Mouse (Mus musculus) embryonic facial prominence, embryonic 13.5 days (tissue): ENCODE data around the gene Olfr1361. TPM values are rescaled to one million over a fixed set of nuclear protein-coding genes. Genes with fewer than 3 reads are reported as not detected.

Source experiments
- ATAC-seq: fragments of 200-750 bp; cut with Nextera tagmentation; 2 replicates; pipeline ENCODE4 v1.8.0; 2017; ENCODE audit warnings: low read depth; ENCODE audit not compliant: insufficient number of reproducible peaks, insufficient read depth, low FRiP score, low TSS enrichment
- H3K27ac ChIP-seq: fragments of 300-500 bp; sonication (generic); 2 replicates; pipeline ENCODE4 v1.5.1; 2015; ENCODE audit warnings: moderate library complexity, mild to moderate bottlenecking, inconsistent platforms
- H3K27me3 ChIP-seq: fragments of 300-500 bp; sonication (generic); 2 replicates; pipeline ENCODE4 v1.6.1; 2015; ENCODE audit warnings: mild to moderate bottlenecking, inconsistent platforms
- H3K36me3 ChIP-seq: fragments of 300-500 bp; sonication (generic); 2 replicates; pipeline ENCODE4 v1.6.1; 2015; ENCODE audit warnings: mild to moderate bottlenecking, inconsistent platforms
- H3K4me1 ChIP-seq: fragments of 300-500 bp; sonication (generic); 2 replicates; pipeline ENCODE4 v1.6.1; 2015; ENCODE audit warnings: inconsistent platforms
- H3K4me2 ChIP-seq: fragments of 300-500 bp; sonication (generic); 2 replicates; pipeline ENCODE4 v1.6.1; 2015; ENCODE audit warnings: moderate library complexity, mild to moderate bottlenecking, inconsistent platforms
- H3K4me3 ChIP-seq: fragments of 300-500 bp; sonication (generic); 2 replicates; pipeline ENCODE4 v1.5.1; 2015; ENCODE audit warnings: mild to moderate bottlenecking, inconsistent platforms
- H3K9ac ChIP-seq: fragments of 300-500 bp; sonication (generic); 2 replicates; pipeline ENCODE4 v1.6.1; 2015; ENCODE audit warnings: mild to moderate bottlenecking, inconsistent platforms
- H3K9me3 ChIP-seq: fragments of 300-500 bp; sonication (generic); 2 replicates; pipeline ENCODE4 v1.6.1; 2016; ENCODE audit warnings: inconsistent platforms
- WGBS: fragments of 180-500 bp; shearing (Covaris S2); methylation state at CpG from one replicate; pipeline ENCODE4 v1.1.7; 2015; ENCODE audit warnings: mixed read lengths; 5-methylcytosine and 5-hydroxymethylcytosine counted together
- polyA plus RNA-seq: library from polyadenylated mRNA; unstranded; fragments of >200 nt; fragmentation: Nextera tagmentation; extraction: Ambion mirVana; gene quantifications from 2 replicates; pipeline ENCODE4 v1.2.1, GENCODE M21; 2015

Gene Olfr1361
- 0.10 TPM in 1 of 2 replicates, not detected in the other for polyA plus RNA-seq

GRCm38 (mm10) chr13:21663286-21663685, at the start of gene Olfr1361:
Olfr1361 (minus strand) TSS chr13:21663386.
- H3K9me3 ChIP-seq: no peaks in the 10 kb centered on the region
- H3K4me1 ChIP-seq: no peaks in the 10 kb centered on the region
- H3K27me3 ChIP-seq: no peaks in the 10 kb centered on the region
- H3K4me3 ChIP-seq: no peak within 1 kb of the TSS
- WGBS: 40% methylated on average over 2 of the region's 2 CpGs
- no peak within 1 kb of the TSS for H3K4me2 ChIP-seq
- no peak within 1 kb of the TSS for H3K9ac ChIP-seq
- H3K36me3 ChIP-seq: no peaks in the 10 kb centered on the region
- ATAC-seq: no peak
- H3K27ac ChIP-seq: no peak within 1 kb of the TSS

- ATAC-seq: no peak
- peaks cover 12% of the 10 kb centered on the region for H3K4me1 ChIP-seq
- 25% methylated on average over 4 of the region's 4 CpGs for WGBS
- no peaks in the 10 kb centered on the region for H3K27me3 ChIP-seq
- H3K9ac ChIP-seq: peak overlapping the region; percentile 70
- H3K9me3 ChIP-seq: no peaks in the 10 kb centered on the region
- H3K36me3 ChIP-seq: no peaks in the 10 kb centered on the region
- peak overlapping the region; percentile 66 for H3K4me2 ChIP-seq
- peak overlapping the region; percentile 23; the same call in 1 of the 2 replicates for H3K27ac ChIP-seq
- peak overlapping the region; percentile 53 for H3K4me3 ChIP-seq
These were observed 48.5 kb upstream of the Olfr1361 start for GRCm38 (mm10) chr13:21711698-21712097.

GRCm38 (mm10) chr13:21710821-21711525, 47.8 kb upstream of the Olfr1361 start:
- H3K9me3 ChIP-seq: no peaks in the 10 kb centered on the region
- peak; percentile 75 for ATAC-seq
- no peaks in the 10 kb centered on the region for H3K36me3 ChIP-seq
- H3K4me2 ChIP-seq: peak overlapping the region; percentile 66
- H3K27ac ChIP-seq: peak overlapping the region; percentile 23; the same call in 1 of the 2 replicates
- H3K27me3 ChIP-seq: no peaks in the 10 kb centered on the region
- peaks cover 12% of the 10 kb centered on the region for H3K4me1 ChIP-seq
- H3K4me3 ChIP-seq: peak overlapping the region; percentile 53
- peak overlapping the region; percentile 70 for H3K9ac ChIP-seq
- WGBS: 2% methylated on average over 22 of the region's 22 CpGs

- H3K4me2 ChIP-seq: peak overlapping the region; percentile 66
- H3K4me1 ChIP-seq: peaks cover 8% of the 10 kb centered on the region
- no peaks in the 10 kb centered on the region for H3K27me3 ChIP-seq
- ATAC-seq: peak; percentile 81; the same call in 1 of the 2 replicates
- peak overlapping the region; percentile 75 for H3K9ac ChIP-seq
- peak overlapping the region; percentile 66 for H3K4me3 ChIP-seq
- under 1% methylated on average over 32 of the region's 32 CpGs for WGBS
- H3K27ac ChIP-seq: peak overlapping the region; percentile 88
- no peaks in the 10 kb centered on the region for H3K9me3 ChIP-seq
- no peaks in the 10 kb centered on the region for H3K36me3 ChIP-seq
These were observed 47.0 kb upstream of the Olfr1361 start for GRCm38 (mm10) chr13:21710031-21710711.

- H3K9ac ChIP-seq: no peak overlapping the region
- H3K4me1 ChIP-seq: 0 out of 2 replicates have a peak, but pooled peaks cover 4% of the 10 kb centered on the region
- ATAC-seq: no peak
- H3K4me3 ChIP-seq: no peak overlapping the region
- H3K27ac ChIP-seq: no peak overlapping the region
- H3K9me3 ChIP-seq: no peaks in the 10 kb centered on the region
- WGBS: 75% methylated on average over 4 of the region's 4 CpGs
- H3K27me3 ChIP-seq: no peaks in the 10 kb centered on the region
- no peaks in the 10 kb centered on the region for H3K36me3 ChIP-seq
- H3K4me2 ChIP-seq: no peak overlapping the region
These were observed 43.5 kb upstream of the Olfr1361 start for GRCm38 (mm10) chr13:21706669-21707068.

GRCm38 (mm10) chr13:21697811-21698210, 34.6 kb upstream of the Olfr1361 start, which contains the start of gene Olfr1359:
Olfr1359 (plus strand) TSS chr13:21698111.
- H3K27ac ChIP-seq: no peak within 1 kb of the TSS
- H3K4me1 ChIP-seq: no peaks in the 10 kb centered on the region
- H3K9ac ChIP-seq: no peak within 1 kb of the TSS
- H3K4me2 ChIP-seq: no peak within 1 kb of the TSS
- no peaks in the 10 kb centered on the region for H3K9me3 ChIP-seq
- no peaks in the 10 kb centered on the region for H3K36me3 ChIP-seq
- H3K4me3 ChIP-seq: no peak within 1 kb of the TSS
- ATAC-seq: no peak
- no peaks in the 10 kb centered on the region for H3K27me3 ChIP-seq

GRCm38 (mm10) chr13:21677305-21677704, 14.1 kb upstream of the Olfr1361 start, which contains the start of gene Olfr1360:
Olfr1360 (minus strand) TSS chr13:21677405.
- 84% methylated on average over 2 of the region's 2 CpGs for WGBS
- H3K4me3 ChIP-seq: no peak within 1 kb of the TSS
- no peak within 1 kb of the TSS for H3K9ac ChIP-seq
- no peak within 1 kb of the TSS for H3K27ac ChIP-seq
- H3K36me3 ChIP-seq: no peaks in the 10 kb centered on the region
- no peaks in the 10 kb centered on the region for H3K4me1 ChIP-seq
- H3K4me2 ChIP-seq: no peak within 1 kb of the TSS
- H3K27me3 ChIP-seq: no peaks in the 10 kb centered on the region
- no peak for ATAC-seq
- no peaks in the 10 kb centered on the region for H3K9me3 ChIP-seq

GRCm38 (mm10) chr13:21642418-21642817, 20.8 kb downstream of the Olfr1361 start, which contains the start of gene Olfr11:
Olfr11 (minus strand) TSS chr13:21642518.
- no peak within 1 kb of the TSS for H3K9ac ChIP-seq
- no peak for ATAC-seq
- H3K36me3 ChIP-seq: no peaks in the 10 kb centered on the region
- H3K4me1 ChIP-seq: no peaks in the 10 kb centered on the region
- no peaks in the 10 kb centered on the region for H3K27me3 ChIP-seq
- no peaks in the 10 kb centered on the region for H3K9me3 ChIP-seq
- H3K27ac ChIP-seq: no peak within 1 kb of the TSS
- 86% methylated on average over 2 of the region's 2 CpGs for WGBS
- H3K4me2 ChIP-seq: no peak within 1 kb of the TSS
- no peak within 1 kb of the TSS for H3K4me3 ChIP-seq

- H3K27ac ChIP-seq: no peak within 1 kb of the TSS
- no peaks in the 10 kb centered on the region for H3K9me3 ChIP-seq
- no peaks in the 10 kb centered on the region for H3K27me3 ChIP-seq
- no peaks in the 10 kb centered on the region for H3K36me3 ChIP-seq
- H3K9ac ChIP-seq: no peak within 1 kb of the TSS
- H3K4me1 ChIP-seq: no peaks in the 10 kb centered on the region
- no peak within 1 kb of the TSS for H3K4me2 ChIP-seq
- H3K4me3 ChIP-seq: no peak within 1 kb of the TSS
- no peak for ATAC-seq
These were observed 49.3 kb downstream of the Olfr1361 start, which contains the start of gene Olfr1362 for GRCm38 (mm10) chr13:21613922-21614321. Olfr1362 (minus strand) TSS chr13:21614022.
